Mouse (Mus musculus) forebrain, embryonic 15.5 days (tissue): ENCODE measurements at regions not wholly inside any gene's neighbourhood (a gene's known extent, or its start where the extent isn't known, plus 50 kb on each side); places are given as distances from the start of the nearest gene placed in this dataset.

Experiments used
- ATAC-seq: fragments of 200-750 bp; cut with Nextera tagmentation; replicated peaks from 2 replicates; pipeline ENCODE4 v1.8.0; 2017; ENCODE audit warnings: mild to moderate bottlenecking, moderate TSS enrichment, moderate library complexity
- H3K27ac ChIP-seq: fragments of 300-500 bp; sonication (generic); replicated peaks from 2 replicates; pipeline ENCODE4 v1.5.1; 2015; ENCODE audit warnings: mild to moderate bottlenecking, inconsistent platforms
- H3K27me3 ChIP-seq: fragments of 300-500 bp; sonication (generic); 2 replicates; pipeline ENCODE4 v1.6.1; 2015; ENCODE audit warnings: inconsistent platforms
- H3K36me3 ChIP-seq: fragments of 300-500 bp; sonication (generic); 2 replicates; pipeline ENCODE4 v1.6.1; 2015; ENCODE audit warnings: mild to moderate bottlenecking, inconsistent platforms
- H3K4me1 ChIP-seq: fragments of 300-500 bp; sonication (generic); 2 replicates; pipeline ENCODE4 v1.6.1; 2015; ENCODE audit warnings: inconsistent platforms
- H3K4me2 ChIP-seq: fragments of 300-500 bp; sonication (generic); replicated peaks from 2 replicates; pipeline ENCODE4 v1.6.1; 2015; ENCODE audit warnings: mild to moderate bottlenecking, inconsistent platforms
- H3K4me3 ChIP-seq: fragments of 300-500 bp; sonication (generic); 2 replicates; pipeline ENCODE4 v1.5.1; 2015; ENCODE audit warnings: mild to moderate bottlenecking, inconsistent platforms
- H3K9ac ChIP-seq: fragments of 300-500 bp; sonication (generic); replicated peaks from 2 replicates; pipeline ENCODE4 v1.6.1; 2015; ENCODE audit warnings: mild to moderate bottlenecking, inconsistent platforms
- H3K9me3 ChIP-seq: fragments of 300-500 bp; sonication (generic); 2 replicates; pipeline ENCODE4 v1.6.1; 2016; ENCODE audit warnings: inconsistent platforms
- whole genome bisulfite sequencing: fragments of 180-500 bp; shearing (Covaris S2); methylation state at CpG from one replicate; pipeline ENCODE4 v1.1.7; 2015; ENCODE audit warnings: mixed read lengths; 5-methylcytosine and 5-hydroxymethylcytosine counted together

- H3K4me2 ChIP-seq: no peak overlapping the region
- no peak for ATAC-seq
- no peaks in the 10 kb centered on the region for H3K4me1 ChIP-seq
- no peak overlapping the region for H3K9ac ChIP-seq
- H3K4me3 ChIP-seq: no peak overlapping the region
- no peaks in the 10 kb centered on the region for H3K9me3 ChIP-seq
- H3K27me3 ChIP-seq: no peaks in the 10 kb centered on the region
- no peak overlapping the region for H3K27ac ChIP-seq
- no peaks in the 10 kb centered on the region for H3K36me3 ChIP-seq
- 94% methylated on average over 1 of the region's 1 CpGs for WGBS
These were observed 729.6 kb upstream of the Sel1l start for GRCm38 (mm10) chr12:92578596-92578995.
